Mouse (Mus musculus): ENCODE data around the gene Olfr710. TPM values are rescaled to one million over a fixed set of nuclear protein-coding genes. Genes with fewer than 3 reads are reported as not detected.

Olfr710 gene
- not detected for total RNA-seq (2023)

DNA sequence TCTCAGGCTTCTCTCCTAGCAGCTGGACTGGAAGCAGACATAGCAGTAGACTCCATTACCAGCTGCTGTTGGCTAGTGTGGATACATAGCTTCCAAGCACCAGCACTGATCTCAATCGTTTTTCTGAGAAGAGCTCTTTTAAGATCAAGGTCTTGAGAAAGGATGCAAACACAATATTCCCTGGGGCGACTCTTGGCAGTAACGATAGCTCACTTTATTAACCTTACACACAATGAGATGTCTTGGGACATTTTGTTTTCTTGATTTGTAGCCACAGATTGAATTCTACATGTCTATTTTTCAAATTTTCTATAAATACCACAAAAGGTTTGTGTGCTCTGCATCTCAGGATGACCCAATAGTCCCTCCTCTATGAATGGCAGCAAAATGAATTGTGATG is at the start of gene Olfr710:
Gene Olfr710 (minus strand): TSS at position 101 of the 400 bp plus-strand sequence.

DNA sequence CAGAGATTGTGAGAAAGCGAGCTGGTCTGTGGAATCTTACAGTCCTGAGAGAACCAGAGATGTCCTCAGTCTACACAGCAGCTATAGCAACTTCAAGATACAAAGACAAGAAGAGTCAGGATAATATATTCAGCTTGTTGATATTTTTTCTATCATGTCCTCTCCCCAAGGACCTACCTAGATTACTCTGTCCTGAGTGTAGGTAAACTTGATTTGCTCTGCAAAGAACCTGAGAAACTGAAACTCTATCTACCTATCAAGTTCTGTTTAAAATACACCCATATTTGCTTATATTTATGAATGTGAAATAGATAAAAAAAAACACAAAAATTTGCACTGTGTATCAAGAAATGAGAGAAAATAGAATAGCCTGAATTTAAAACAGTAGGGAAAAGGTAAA is 27.2 kb upstream of the Olfr710 start, which contains the start of gene Olfr711:
Gene Olfr711 (minus strand): TSS at position 101 of the 400 bp plus-strand sequence.

GRCm38 (mm10) chr7:106963837-106964236 is 15.7 kb upstream of the Olfr710 start, which contains the start of gene Olfr6:
Olfr6 (minus strand) TSS chr7:106963937.

GRCm38 (mm10) chr7:106932119-106932518 is 16.0 kb downstream of the Olfr710 start, which contains the start of gene Olfr709-ps1:
Olfr709-ps1 (minus strand) TSS chr7:106932219.

DNA sequence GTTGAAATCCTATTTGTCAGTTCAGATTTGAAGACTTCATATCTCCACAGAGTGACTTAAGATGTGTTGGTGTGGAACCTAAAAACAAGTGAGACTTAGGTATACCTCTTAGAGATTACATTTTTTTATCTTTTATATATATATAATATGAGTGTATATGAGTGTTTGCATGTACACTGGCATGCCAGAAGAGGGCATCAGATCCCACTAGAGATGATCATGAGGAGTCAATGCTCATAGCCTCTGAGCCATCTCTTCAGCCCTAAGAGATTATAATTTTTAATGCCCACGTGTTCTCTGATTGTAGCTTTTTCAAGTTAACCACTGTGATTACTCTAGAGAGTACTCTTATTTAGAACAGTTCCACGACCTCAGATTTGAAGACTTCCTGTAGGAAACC is 40.4 kb downstream of the Olfr710 start, which contains the start of gene Olfr1532-ps1:
Gene Olfr1532-ps1 (plus strand): TSS at position 326 of the 400 bp plus-strand sequence.

DNA sequence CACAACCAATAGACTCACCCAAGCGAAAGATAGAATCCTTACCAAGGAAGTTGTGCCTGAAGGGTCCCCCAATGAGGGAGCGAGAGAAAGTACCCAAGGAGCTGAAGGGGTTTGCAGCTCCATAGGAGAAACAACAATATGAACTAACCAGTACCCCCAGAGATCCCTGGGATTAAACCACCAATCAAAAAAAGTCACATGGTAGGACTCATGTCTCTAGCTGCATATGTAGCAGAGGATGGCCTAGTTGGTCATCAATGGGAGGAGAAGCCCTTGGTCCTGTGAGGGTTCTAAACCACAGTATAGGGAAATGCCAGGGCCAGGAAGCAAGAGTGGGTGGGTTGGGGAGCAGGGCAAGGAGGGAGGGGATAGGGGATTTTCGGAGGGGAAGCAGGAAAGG is 47.0 kb downstream of the Olfr710 start, which contains the start of gene Olfr707:
Gene Olfr707 (minus strand): TSS at position 101 of the 400 bp plus-strand sequence.

Other genes with a start within 250 kb of the Olfr710 start
- not detected for gene Olfr695, start 231.9 kb downstream of the Olfr710 start, total RNA-seq (2023)
- not detected for gene Olfr697, start 205.9 kb downstream of the Olfr710 start, total RNA-seq (2023)
- not detected for gene Olfr698, start 192.9 kb downstream of the Olfr710 start, total RNA-seq (2023)
- not detected for gene Olfr699, start 155.1 kb downstream of the Olfr710 start, total RNA-seq (2023)
- not detected for gene Olfr700, start 139.5 kb downstream of the Olfr710 start, total RNA-seq (2023)
- not detected for gene Olfr701, start 134.2 kb downstream of the Olfr710 start, total RNA-seq (2023)
- gene Olfr702, start 114.4 kb downstream of the Olfr710 start, total RNA-seq (2023), result not detected
- not detected for gene Olfr703, start 105.0 kb downstream of the Olfr710 start, total RNA-seq (2023)
- gene Olfr704, start 85.1 kb downstream of the Olfr710 start, total RNA-seq (2023), result not detected
- not detected for gene Olfr705, start 71.4 kb downstream of the Olfr710 start, total RNA-seq (2023)
- not detected for gene Olfr706, start 60.1 kb downstream of the Olfr710 start, total RNA-seq (2023)
- not detected for gene Olfr707, start 47.1 kb downstream of the Olfr710 start, total RNA-seq (2023)
- not detected for gene Olfr1532-ps1, start 40.3 kb downstream of the Olfr710 start, total RNA-seq (2023)
- gene Olfr709-ps1, start 16.1 kb downstream of the Olfr710 start, total RNA-seq (2023), result 0.12 TPM
- gene Olfr6, start 15.6 kb upstream of the Olfr710 start, total RNA-seq (2023), result not detected
- gene Olfr711, start 27.1 kb upstream of the Olfr710 start, total RNA-seq (2023), result not detected
- not detected for gene Olfr2, start 57.8 kb upstream of the Olfr710 start, total RNA-seq (2023)
- gene Olfr713, start 82.9 kb upstream of the Olfr710 start, total RNA-seq (2023), result not detected
- not detected for gene Olfr714, start 122.7 kb upstream of the Olfr710 start, total RNA-seq (2023)
- not detected for gene Olfr17, start 144.9 kb upstream of the Olfr710 start, total RNA-seq (2023)
- not detected for gene Olfr715b, start 162.1 kb upstream of the Olfr710 start, total RNA-seq (2023)
- not detected for gene Olfr715, start 182.8 kb upstream of the Olfr710 start, total RNA-seq (2023)
- gene Olfr716, start 190.0 kb upstream of the Olfr710 start, total RNA-seq (2023), result not detected
- gene Nlrp14, start 218.7 kb upstream of the Olfr710 start, total RNA-seq (2023), result not detected

Data from CD8-positive naive resting alpha-beta T cell, adult 57 days (primary cell).